Mouse (Mus musculus) ES-Bruce4 (cell line): ENCODE results near the gene Fbn1.

Source experiments
- CTCF ChIP-seq: IDR thresholded peaks from one replicate; pipeline ENCODE4 v1.8.1; 2011; ENCODE audit warnings: low read depth, low read length
- EP300 ChIP-seq: IDR thresholded peaks from 2 replicates; pipeline ENCODE4 v1.6.1; 2011; ENCODE audit warnings: low read depth, low read length; ENCODE audit not compliant: insufficient read depth
- POLR2A ChIP-seq: IDR thresholded peaks from one replicate; pipeline ENCODE4 v1.8.1; 2011; ENCODE audit warnings: low read length; ENCODE audit not compliant: insufficient read depth

DNA sequence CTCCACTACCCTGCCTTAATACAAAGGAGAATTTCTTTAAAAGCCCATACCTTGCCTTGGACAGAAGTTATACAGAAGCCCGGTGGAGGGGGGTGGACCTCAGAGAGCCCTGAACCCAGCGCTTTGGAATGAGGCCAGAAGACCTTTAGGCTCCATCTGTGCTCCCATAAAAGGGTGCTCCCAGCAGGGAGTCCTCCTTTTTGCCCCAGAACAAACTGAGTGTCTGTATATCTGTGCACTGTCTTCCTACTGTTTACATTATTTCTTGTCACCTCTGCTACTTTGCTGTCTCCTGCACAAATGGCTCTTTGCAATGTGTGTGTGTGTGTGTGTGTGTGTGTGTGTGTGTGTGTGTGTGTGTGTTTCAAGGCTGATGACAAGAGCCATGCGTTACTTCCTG, 48.7 kb downstream of the Fbn1 start:
- TF ChIP-seq CTCF (no peak), EP300 (no peak), POLR2A (no peak)
